Mouse (Mus musculus) limb, embryonic 12.5 days (tissue): Measurements from ENCODE around the gene Rap1gap2. TPM values are rescaled to one million over a fixed set of nuclear protein-coding genes. Genes with fewer than 3 reads are reported as not detected.

ENCODE experiments used
- ATAC-seq: fragments of 200-750 bp; cut with Nextera tagmentation; 2 replicates; pipeline ENCODE4 v1.8.0; 2017; ENCODE audit warnings: low read depth, moderate TSS enrichment; ENCODE audit not compliant: insufficient number of reproducible peaks, insufficient read depth, low FRiP score, low TSS enrichment
- H3K27ac ChIP-seq: fragments of 300-500 bp; sonication (generic); 2 replicates; pipeline ENCODE4 v1.5.1; 2016; ENCODE audit warnings: mild to moderate bottlenecking, moderate library complexity
- H3K27me3 ChIP-seq: fragments of 300-500 bp; sonication (generic); 2 replicates; pipeline ENCODE4 v1.6.1; 2016; ENCODE audit warnings: mild to moderate bottlenecking, moderate library complexity
- H3K36me3 ChIP-seq: fragments of 300-500 bp; sonication (generic); 2 replicates; pipeline ENCODE4 v1.6.1; 2016; ENCODE audit warnings: mild to moderate bottlenecking, moderate library complexity
- H3K4me1 ChIP-seq: fragments of 300-500 bp; sonication (generic); replicated peaks from 2 replicates; pipeline ENCODE4 v1.6.1; 2016
- H3K4me2 ChIP-seq: fragments of 300-500 bp; sonication (generic); 2 replicates; pipeline ENCODE4 v1.6.1; 2016; ENCODE audit warnings: mild to moderate bottlenecking, moderate library complexity
- H3K4me3 ChIP-seq: fragments of 300-500 bp; sonication (generic); replicated peaks from 2 replicates; pipeline ENCODE4 v1.5.1; 2016; ENCODE audit warnings: mild to moderate bottlenecking
- H3K9ac ChIP-seq: fragments of 300-500 bp; sonication (generic); replicated peaks from 2 replicates; pipeline ENCODE4 v1.6.1; 2016; ENCODE audit warnings: mild to moderate bottlenecking, moderate library complexity
- H3K9me3 ChIP-seq: fragments of 300-500 bp; sonication (generic); 2 replicates; pipeline ENCODE4 v1.6.1; 2016; ENCODE audit warnings: mild to moderate bottlenecking, moderate library complexity
- WGBS: fragments of 180-500 bp; shearing (Covaris S2); methylation state at CpG from one replicate; pipeline ENCODE4 v1.1.7; 2016; 5-methylcytosine and 5-hydroxymethylcytosine counted together
- polyA plus RNA-seq: library from polyadenylated mRNA; unstranded; fragments of >200 nt; fragmentation: Nextera tagmentation; extraction: Ambion mirVana; gene quantifications from 2 replicates; pipeline ENCODE4 v1.2.1, GENCODE M21; 2016

The Rap1gap2 gene
- polyA plus RNA-seq, 1 experiment from 2014 or later: 1.1 TPM

DNA sequence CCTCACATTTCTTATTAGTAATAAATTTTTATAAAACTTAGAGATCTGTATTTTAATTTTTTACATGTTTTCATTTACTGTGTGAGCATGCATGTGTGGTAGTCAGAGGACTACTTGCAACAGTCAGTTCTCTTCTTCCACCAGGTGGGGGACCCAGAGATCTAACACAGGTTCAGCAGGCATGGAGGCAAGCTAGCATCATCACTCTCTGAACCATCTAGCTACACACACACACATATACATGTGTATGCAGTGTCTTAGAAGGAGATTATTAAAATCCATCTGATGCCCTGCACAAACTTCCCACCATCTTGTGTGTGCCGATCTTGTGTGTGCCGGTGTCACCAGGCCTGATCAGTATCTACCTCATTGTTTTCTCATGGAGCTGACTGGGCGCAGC, 233.9 kb downstream of the Rap1gap2 start:
- 0 out of 2 replicates have a peak, but pooled peaks cover 9% of the 10 kb centered on the region for H3K27me3 ChIP-seq
- ATAC-seq: no peak
- H3K4me3 ChIP-seq: no peak overlapping the region
- H3K36me3 ChIP-seq: no peaks in the 10 kb centered on the region
- H3K9me3 ChIP-seq: no peaks in the 10 kb centered on the region
- no peak overlapping the region for H3K27ac ChIP-seq
- WGBS: 68% methylated on average over 3 of the region's 3 CpGs
- H3K9ac ChIP-seq: no peak overlapping the region
- no peak overlapping the region for H3K4me2 ChIP-seq
- H3K4me1 ChIP-seq: 0 out of 2 replicates have a peak, but pooled peaks cover 5% of the 10 kb centered on the region

DNA sequence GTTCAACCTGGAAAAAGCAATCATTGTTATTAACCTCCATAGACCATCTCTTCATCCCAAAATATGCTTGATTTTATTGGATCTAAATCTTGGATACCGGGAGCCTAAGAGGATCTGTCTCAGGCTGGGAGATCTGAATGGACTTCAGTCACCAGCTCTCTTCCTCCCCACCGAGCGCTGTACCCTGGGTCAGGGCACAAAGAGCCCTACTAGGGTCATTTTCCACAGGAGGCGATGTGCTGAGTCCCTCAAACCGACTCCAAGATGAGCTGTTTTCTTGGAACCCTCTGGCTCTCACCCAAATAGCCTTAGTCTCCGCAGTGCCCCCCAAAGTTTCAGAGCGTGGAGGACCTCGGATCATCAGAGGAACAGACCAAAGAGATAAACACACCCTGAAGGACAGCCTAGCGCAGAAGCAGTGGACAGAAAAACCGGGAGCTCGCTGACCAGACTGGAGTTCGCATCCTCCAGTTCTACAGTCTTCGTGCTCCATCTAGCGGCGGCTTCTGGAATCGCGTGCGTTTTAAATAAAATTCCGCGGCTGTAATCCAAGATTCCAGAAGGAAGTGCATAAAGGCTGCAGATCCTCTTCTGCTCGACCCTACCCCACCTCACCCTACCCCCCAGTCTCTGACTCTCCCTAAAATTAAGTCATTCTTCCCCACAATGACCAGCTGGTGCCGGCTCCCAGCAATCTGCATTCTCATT, 239.2 kb downstream of the Rap1gap2 start:
- H3K4me1 ChIP-seq: no peaks in the 10 kb centered on the region
- H3K4me3 ChIP-seq: no peak overlapping the region
- H3K27me3 ChIP-seq: peaks cover 13% of the 10 kb centered on the region; the same call in 1 of the 2 replicates
- no peak for ATAC-seq
- WGBS: 14% methylated on average over 22 of the region's 22 CpGs
- no peaks in the 10 kb centered on the region for H3K36me3 ChIP-seq
- H3K4me2 ChIP-seq: no peak overlapping the region
- H3K9me3 ChIP-seq: peaks cover under 1% of the 10 kb centered on the region; the same call in 1 of the 2 replicates
- H3K9ac ChIP-seq: no peak overlapping the region
- H3K27ac ChIP-seq: no peak overlapping the region

DNA sequence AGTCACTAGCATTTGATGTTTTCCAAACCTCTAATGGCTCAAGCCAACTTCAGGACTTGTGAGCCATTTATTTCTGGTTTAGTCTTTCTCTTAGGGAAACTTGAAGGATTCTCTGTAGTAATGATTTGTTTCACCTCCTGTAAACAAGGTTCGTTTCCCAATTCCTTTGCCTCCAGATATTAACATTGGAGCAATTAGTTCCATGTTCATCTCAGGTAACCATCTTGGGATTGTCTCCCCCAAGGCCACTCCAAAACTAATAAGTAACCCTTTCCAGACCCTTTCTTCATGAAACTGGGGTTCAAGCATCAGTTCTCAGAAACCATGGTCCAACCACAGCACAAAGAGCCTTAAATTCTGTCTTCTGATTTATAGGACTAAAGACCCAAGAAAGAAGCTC, 248.9 kb downstream of the Rap1gap2 start, which contains the start of gene Olfr412:
Gene Olfr412, plus strand, starts transcription at position 301 of the 400 bp plus-strand sequence.
- Histone ChIP-seq H3K4me3 (no peak within 1 kb of the TSS), H3K4me2 (no peak within 1 kb of the TSS), H3K4me1 (no peaks in the 10 kb centered on the region), H3K27me3 (no peaks in the 10 kb centered on the region), H3K9me3 (peaks cover 8% of the 10 kb centered on the region; the same call in 1 of the 2 replicates), H3K27ac (no peak within 1 kb of the TSS), H3K9ac (no peak within 1 kb of the TSS), H3K36me3 (no peaks in the 10 kb centered on the region)
- 65% methylated on average over 1 of the region's 1 CpGs for WGBS
- no peak for ATAC-seq

DNA sequence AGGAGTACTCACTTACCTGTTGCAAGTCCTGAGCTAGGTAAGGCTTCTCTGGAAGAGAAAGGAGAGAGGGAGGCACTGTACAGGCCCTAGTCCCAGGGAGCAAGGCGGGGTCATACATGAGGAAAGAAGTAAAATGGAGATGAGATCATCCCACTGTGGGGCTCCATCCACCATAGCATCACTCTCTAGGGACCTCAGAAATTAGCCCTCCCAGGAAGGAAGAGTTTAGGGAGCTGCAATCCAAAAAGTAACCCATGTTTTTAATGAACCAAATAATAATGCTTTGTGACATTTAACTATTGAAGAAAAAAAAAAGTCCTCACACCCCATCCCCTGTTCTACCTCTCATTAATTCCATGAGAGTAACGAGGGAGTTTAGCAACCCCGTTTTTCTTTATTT, 258.2 kb downstream of the Rap1gap2 start, which contains the start of gene Olfr411:
Gene Olfr411, minus strand, starts transcription at position 101 of the 400 bp plus-strand sequence.
- no peak for ATAC-seq
- 82% methylated on average over 3 of the region's 3 CpGs for WGBS
- Histone ChIP-seq H3K9ac (no peak within 1 kb of the TSS), H3K4me3 (no peak within 1 kb of the TSS), H3K27ac (no peak within 1 kb of the TSS), H3K4me1 (no peaks in the 10 kb centered on the region), H3K9me3 (0 out of 2 replicates have a peak, but pooled peaks cover 3% of the 10 kb centered on the region), H3K27me3 (no peaks in the 10 kb centered on the region), H3K36me3 (no peaks in the 10 kb centered on the region), H3K4me2 (no peak within 1 kb of the TSS)

DNA sequence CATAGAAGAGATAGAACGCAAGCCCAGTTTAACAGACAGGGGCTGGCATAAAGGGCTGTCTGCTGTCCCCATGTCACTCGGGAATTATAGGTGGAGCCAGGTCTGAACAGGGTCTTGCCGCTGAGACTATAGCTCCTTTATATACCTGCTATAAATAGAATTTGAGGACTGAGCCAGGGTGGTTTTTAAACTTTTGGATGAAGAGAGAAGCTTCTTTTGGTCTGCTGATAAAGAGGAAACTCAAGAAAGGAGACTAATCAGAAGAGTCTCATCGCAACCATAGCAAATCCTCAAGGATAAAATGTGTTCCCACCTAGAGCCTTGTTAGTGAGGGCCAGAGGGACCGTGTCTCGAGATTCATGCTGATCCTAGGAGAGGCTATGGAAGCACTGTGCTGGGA, 272.8 kb downstream of the Rap1gap2 start, which contains the start of gene Olfr410:
Gene Olfr410, minus strand, starts transcription at position 101 of the 400 bp plus-strand sequence.
- Histone ChIP-seq H3K27me3 (no peaks in the 10 kb centered on the region), H3K4me2 (no peak within 1 kb of the TSS), H3K27ac (no peak within 1 kb of the TSS), H3K4me1 (no peaks in the 10 kb centered on the region), H3K4me3 (no peak within 1 kb of the TSS), H3K9ac (no peak within 1 kb of the TSS), H3K36me3 (no peaks in the 10 kb centered on the region), H3K9me3 (no peaks in the 10 kb centered on the region; the same call in 1 of the 2 replicates)
- 75% methylated on average over 6 of the region's 6 CpGs for WGBS
- ATAC-seq: no peak

Other genes with a start within 250 kb of the Rap1gap2 start
- not detected in 2 replicates for gene Olfr412, start 248.8 kb downstream of the Rap1gap2 start, polyA plus RNA-seq
- 0.58 and 0.84 TPM in 2 replicates for gene Ccdc92b, start 8.7 kb upstream of the Rap1gap2 start, polyA plus RNA-seq
- gene Cluh, start 38.6 kb upstream of the Rap1gap2 start, polyA plus RNA-seq: 22.5 and 25.7 TPM in 2 replicates
- 57.1 and 60.1 TPM in 2 replicates for gene Pafah1b1, start 113.8 kb upstream of the Rap1gap2 start, polyA plus RNA-seq
- 60.6 and 61.6 TPM in 2 replicates for gene Mettl16, start 159.9 kb upstream of the Rap1gap2 start, polyA plus RNA-seq
- gene Mnt, start 220.0 kb upstream of the Rap1gap2 start, polyA plus RNA-seq: 4.4 and 5.7 TPM in 2 replicates